Mouse (Mus musculus): Measurements from ENCODE around the gene Etl4.

Gene Etl4

GRCm38 (mm10) chr2:20568456-20568855, 658.9 kb downstream of the Etl4 start:
- no peak for DNase-seq (ENCODE audit: low spot score)

- no peak for DNase-seq (ENCODE audit: low spot score)
Observed at GRCm38 (mm10) chr2:20571940-20572339, 662.4 kb downstream of the Etl4 start.

GRCm38 (mm10) chr2:20580331-20580730, 670.8 kb downstream of the Etl4 start:
- DNase-seq (ENCODE audit: low spot score) = no peak

GRCm38 (mm10) chr2:20583032-20583431, 673.5 kb downstream of the Etl4 start:
- no peak for DNase-seq (ENCODE audit: low spot score)

- no peak for DNase-seq (ENCODE audit: low spot score)
Observed at GRCm38 (mm10) chr2:20583562-20584153, 674.1 kb downstream of the Etl4 start.

- DNase-seq (ENCODE audit: low spot score) = no peak
Observed at GRCm38 (mm10) chr2:20587913-20588312, 678.3 kb downstream of the Etl4 start.

GRCm38 (mm10) chr2:20588631-20589030, 679.1 kb downstream of the Etl4 start:
- no peak for DNase-seq (ENCODE audit: low spot score)

- DNase-seq (ENCODE audit: low spot score) = no peak
Observed at GRCm38 (mm10) chr2:20594129-20594528, 684.5 kb downstream of the Etl4 start.

GRCm38 (mm10) chr2:20595000-20595399, 685.4 kb downstream of the Etl4 start:
- no peak for DNase-seq (ENCODE audit: low spot score)

- DNase-seq (ENCODE audit: low spot score) = no peak
Observed at GRCm38 (mm10) chr2:20596558-20596957, 687.0 kb downstream of the Etl4 start.

GRCm38 (mm10) chr2:20597193-20597592, 687.6 kb downstream of the Etl4 start:
- DNase-seq (ENCODE audit: low spot score) = no peak

GRCm38 (mm10) chr2:20602656-20603055, 693.1 kb downstream of the Etl4 start:
- DNase-seq (ENCODE audit: low spot score) = no peak

- DNase-seq (ENCODE audit: low spot score) = no peak
Observed at GRCm38 (mm10) chr2:20603536-20603935, 694.0 kb downstream of the Etl4 start.

GRCm38 (mm10) chr2:20603991-20604390, 694.4 kb downstream of the Etl4 start:
- DNase-seq (ENCODE audit: low spot score) = no peak

- no peak for DNase-seq (ENCODE audit: low spot score)
Observed at GRCm38 (mm10) chr2:20609203-20609602, 699.6 kb downstream of the Etl4 start.

GRCm38 (mm10) chr2:20615948-20616347, 706.4 kb downstream of the Etl4 start:
- DNase-seq (ENCODE audit: low spot score) = peak; percentile 42

- no peak for DNase-seq (ENCODE audit: low spot score)
Observed at GRCm38 (mm10) chr2:20618396-20618795, 708.8 kb downstream of the Etl4 start.

- peak; percentile 7 for DNase-seq (ENCODE audit: low spot score)
Observed at GRCm38 (mm10) chr2:20619881-20620280, 710.3 kb downstream of the Etl4 start.

GRCm38 (mm10) chr2:20629156-20629712, 719.7 kb downstream of the Etl4 start:
- DNase-seq (ENCODE audit: low spot score) = no peak

- DNase-seq (ENCODE audit: low spot score) = no peak
Observed at GRCm38 (mm10) chr2:20638604-20639003, 729.0 kb downstream of the Etl4 start.

- DNase-seq (ENCODE audit: low spot score) = no peak
Observed at GRCm38 (mm10) chr2:20639721-20640120, 730.1 kb downstream of the Etl4 start.

GRCm38 (mm10) chr2:20642818-20643217, 733.2 kb downstream of the Etl4 start:
- DNase-seq (ENCODE audit: low spot score) = no peak

- DNase-seq (ENCODE audit: low spot score) = no peak
Observed at GRCm38 (mm10) chr2:20649817-20650216, 740.2 kb downstream of the Etl4 start.

- no peak for DNase-seq (ENCODE audit: low spot score)
Observed at GRCm38 (mm10) chr2:20653116-20653515, 743.5 kb downstream of the Etl4 start.
